Mouse (Mus musculus): Measurements from ENCODE around the gene Agrn.
"Not testable (repeated sequence)": the region's sequence is repeated elsewhere in the genome, so short reads cannot be mapped to it uniquely, and the experiment has no call there.

Gene Agrn

GRCm38 (mm10) chr4:156150887-156151286 lies 46.4 kb downstream of the Agrn start:
- not testable (repeated sequence) for DNase-seq (ENCODE audit: low spot score)

DNA sequence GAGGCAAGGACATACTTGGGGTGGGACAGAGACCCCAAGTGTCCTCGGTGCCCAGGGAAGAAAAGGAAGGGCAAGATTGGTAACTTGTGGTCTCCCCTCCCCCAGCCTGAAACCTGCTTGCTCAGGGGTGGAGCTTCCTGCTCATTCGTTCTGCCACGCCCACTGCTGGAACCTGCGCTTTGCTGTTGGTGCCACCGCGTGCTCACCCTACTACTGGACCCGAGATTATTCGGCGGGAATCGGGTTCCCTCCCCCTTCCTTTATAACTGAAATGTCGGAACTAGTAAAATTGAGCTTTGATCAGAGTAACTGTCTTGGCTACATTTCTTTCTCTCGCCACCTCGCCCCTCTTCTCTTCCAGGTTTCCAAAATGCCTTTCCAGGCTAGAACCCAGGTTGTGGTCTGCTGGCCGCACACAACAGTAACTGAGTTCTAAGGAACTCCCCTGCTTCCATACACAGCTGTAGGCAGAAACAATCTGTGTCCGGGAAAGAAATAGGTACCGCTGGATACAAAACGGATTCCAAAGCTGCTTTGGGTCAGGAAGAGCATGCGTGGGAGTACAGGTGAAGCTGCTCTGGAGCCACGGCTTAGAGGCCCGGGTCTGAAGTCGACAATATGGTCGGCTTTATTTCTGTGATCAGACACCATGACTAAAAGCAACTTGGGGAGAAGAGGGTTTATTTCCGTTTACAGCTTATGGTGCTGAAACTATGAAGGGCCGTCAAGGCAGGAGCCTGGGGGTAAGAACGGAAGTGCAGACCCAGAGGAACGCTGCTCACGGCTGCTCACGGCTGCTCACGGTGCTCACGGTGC lies 60.8 kb downstream of the Agrn start:
- DNase-seq (ENCODE audit: low spot score): no peak

- DNase-seq (ENCODE audit: low spot score): no peak
These were observed 61.5 kb downstream of the Agrn start for GRCm38 (mm10) chr4:156135801-156136200.

- DNase-seq (ENCODE audit: low spot score): no peak
These were observed 62.2 kb downstream of the Agrn start for GRCm38 (mm10) chr4:156135112-156135511.

GRCm38 (mm10) chr4:156133943-156134605 lies 63.2 kb downstream of the Agrn start:
- no peak for DNase-seq (ENCODE audit: low spot score)

GRCm38 (mm10) chr4:156133334-156133733 lies 64.0 kb downstream of the Agrn start:
- DNase-seq (ENCODE audit: low spot score): no peak

GRCm38 (mm10) chr4:156130940-156131339 lies 66.3 kb downstream of the Agrn start:
- no peak for DNase-seq (ENCODE audit: low spot score)

- DNase-seq (ENCODE audit: low spot score): no peak
These were observed 66.9 kb downstream of the Agrn start, which contains the start of gene Rnf223 for GRCm38 (mm10) chr4:156130436-156130835. TSS of gene Rnf223 (plus strand) at chr4:156130513.

DNA sequence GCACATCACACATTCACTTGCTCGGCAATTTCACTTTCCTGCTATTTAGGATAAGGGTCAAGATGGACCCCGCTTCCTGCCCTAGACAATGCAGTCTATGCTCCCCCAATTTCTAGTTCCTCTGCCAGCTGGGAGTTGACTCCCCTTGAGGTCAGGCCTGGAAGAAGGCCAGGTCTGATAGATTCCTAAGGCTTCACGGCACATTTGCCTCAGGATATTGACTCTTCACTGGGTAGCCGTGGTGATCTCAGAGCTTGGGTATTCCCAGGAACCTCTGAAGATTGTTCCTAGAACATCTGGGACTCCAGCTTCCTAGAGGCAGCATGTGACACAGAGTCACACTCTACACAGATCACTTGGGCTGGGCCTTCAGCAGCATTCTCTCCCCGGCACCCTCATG lies 68.5 kb downstream of the Agrn start:
- no peak for DNase-seq (ENCODE audit: low spot score)

GRCm38 (mm10) chr4:156126841-156127240 lies 70.4 kb downstream of the Agrn start:
- no peak for DNase-seq (ENCODE audit: low spot score)

- no peak for DNase-seq (ENCODE audit: low spot score)
These were observed 71.9 kb downstream of the Agrn start for GRCm38 (mm10) chr4:156125393-156125792.

- no peak for DNase-seq (ENCODE audit: low spot score)
These were observed 73.2 kb downstream of the Agrn start for GRCm38 (mm10) chr4:156124077-156124476.
